Mouse (Mus musculus): Measurements from ENCODE around the gene Chil5.
"Not testable (repeated sequence)": the region's sequence is repeated elsewhere in the genome, so short reads cannot be mapped to it uniquely, and the experiment has no call there.

Gene Chil5

DNA sequence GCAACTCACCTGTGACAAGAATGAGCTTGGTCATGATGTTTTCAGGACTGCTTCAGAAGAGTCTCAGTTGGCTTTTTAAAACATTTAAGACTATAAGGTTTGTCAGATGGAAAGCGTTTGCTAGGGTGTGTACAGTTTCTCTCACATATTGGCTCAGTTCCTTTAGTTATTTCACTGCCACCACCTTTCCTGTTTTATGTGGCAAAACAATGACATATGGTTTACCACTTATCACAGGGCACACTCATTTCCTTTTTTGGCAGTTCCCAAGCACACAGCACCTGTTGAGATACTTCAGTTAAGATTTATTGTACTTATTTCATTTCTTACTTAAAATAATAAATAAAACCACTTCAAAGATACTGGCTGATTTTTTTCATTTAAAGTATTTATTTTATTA is at the start of gene Chil5:
Chil5 (minus strand) TSS at position 34 of the 400 bp plus-strand sequence.
- no peak for DNase-seq (ENCODE audit: low spot score)

GRCm38 (mm10) chr3:106074824-106075223 is 42.2 kb upstream of the Chil5 start:
- DNase-seq (ENCODE audit: low spot score) = no peak

DNA sequence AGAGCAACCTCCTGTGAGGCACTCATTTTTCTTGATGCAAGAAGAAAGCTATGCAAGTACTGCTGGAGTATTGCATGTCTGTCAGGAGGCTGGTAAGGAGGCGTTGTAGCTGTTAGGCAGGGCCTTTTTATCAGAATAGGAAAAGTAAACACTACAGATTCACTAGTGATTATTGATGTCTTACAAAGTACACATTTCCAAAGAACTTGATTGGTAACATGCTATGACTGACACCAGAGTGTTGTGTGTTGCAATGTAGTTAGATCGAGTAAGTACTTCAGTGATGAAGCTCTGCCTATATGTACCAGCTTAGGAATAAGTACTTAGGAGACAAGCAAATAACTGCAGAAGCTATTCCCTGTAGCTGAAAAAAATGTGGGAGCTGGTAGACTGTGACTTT is 38.4 kb upstream of the Chil5 start:
- no peak for DNase-seq (ENCODE audit: low spot score)

- not testable (repeated sequence) for DNase-seq (ENCODE audit: low spot score)
Measured at GRCm38 (mm10) chr3:106067707-106068106, 35.1 kb upstream of the Chil5 start.

DNA sequence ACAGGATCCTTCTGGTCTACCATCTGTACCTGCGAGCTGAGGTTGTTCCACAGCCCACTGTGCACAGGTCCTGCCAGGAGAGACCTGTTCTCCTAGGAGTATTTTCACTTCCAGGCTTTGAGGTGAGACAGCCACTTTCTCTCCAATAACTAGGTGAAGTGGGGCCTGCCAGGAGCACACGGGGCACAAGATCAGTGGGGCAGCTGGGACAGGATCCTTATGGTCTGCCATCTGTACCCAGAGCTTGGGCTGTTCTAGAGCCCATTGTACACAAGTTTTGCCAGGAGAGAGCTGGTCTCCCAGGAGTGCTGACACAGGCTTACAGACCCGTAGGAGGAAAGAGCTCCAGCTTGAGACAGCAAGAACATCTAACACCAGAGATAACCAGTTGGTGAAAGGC is 25.4 kb upstream of the Chil5 start:
- no peak for DNase-seq (ENCODE audit: low spot score)

DNA sequence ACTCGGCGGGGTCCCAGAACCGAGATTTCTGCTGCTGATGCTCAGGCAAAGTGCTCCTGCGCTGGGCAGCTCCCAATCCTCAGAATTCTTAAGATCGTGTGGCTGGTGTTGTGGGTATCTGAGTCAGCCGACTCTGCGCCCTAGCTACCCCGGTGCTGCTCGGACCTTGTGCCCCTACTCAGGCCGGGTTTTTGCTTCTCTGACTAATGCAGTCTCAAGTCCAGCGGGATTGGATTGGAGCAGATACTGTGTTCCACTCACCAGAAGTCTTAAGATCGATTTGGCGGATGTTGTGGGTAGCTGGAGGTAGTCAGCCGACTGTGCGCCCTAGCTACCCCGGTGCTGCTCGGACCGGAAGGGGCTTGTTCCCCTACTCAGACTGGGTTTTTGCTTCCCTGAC is 19.3 kb upstream of the Chil5 start:
- DNase-seq (ENCODE audit: low spot score) = no peak

- DNase-seq (ENCODE audit: low spot score) = no peak
Measured at GRCm38 (mm10) chr3:106040306-106040705, 7.7 kb upstream of the Chil5 start.

DNA sequence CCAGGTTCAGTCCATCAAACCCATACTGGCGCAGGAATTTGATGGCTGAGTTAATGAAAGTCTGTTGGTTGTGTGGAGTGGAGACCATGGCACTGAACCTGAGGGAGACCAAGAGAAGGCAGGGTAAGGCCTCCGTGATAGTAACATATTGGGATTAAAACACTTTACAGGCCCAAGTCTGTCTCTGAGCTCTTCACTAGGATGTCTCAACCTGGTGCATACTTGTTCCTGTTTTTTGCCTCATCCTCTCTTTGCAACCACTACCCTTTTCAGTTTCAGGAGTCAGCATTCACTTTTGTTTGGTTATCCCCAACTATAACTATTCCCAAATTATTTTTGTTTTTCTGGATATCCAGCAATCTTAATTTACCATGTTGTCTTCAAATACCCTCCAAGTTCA is 8.5 kb downstream of the Chil5 start:
- no peak for DNase-seq (ENCODE audit: low spot score)

GRCm38 (mm10) chr3:106021840-106022239 is 10.8 kb downstream of the Chil5 start:
- DNase-seq (ENCODE audit: low spot score) = no peak

- DNase-seq (ENCODE audit: low spot score) = no peak
Measured at GRCm38 (mm10) chr3:106014546-106014945, 18.1 kb downstream of the Chil5 start, which contains the start of gene Pifo. Pifo (minus strand) TSS chr3:106014646.

- DNase-seq (ENCODE audit: low spot score) = not testable (repeated sequence)
Measured at GRCm38 (mm10) chr3:106003360-106003759, 29.3 kb downstream of the Chil5 start.

GRCm38 (mm10) chr3:106001416-106002370 is 30.9 kb downstream of the Chil5 start:
- peak; percentile 79 for DNase-seq (ENCODE audit: low spot score)

DNA sequence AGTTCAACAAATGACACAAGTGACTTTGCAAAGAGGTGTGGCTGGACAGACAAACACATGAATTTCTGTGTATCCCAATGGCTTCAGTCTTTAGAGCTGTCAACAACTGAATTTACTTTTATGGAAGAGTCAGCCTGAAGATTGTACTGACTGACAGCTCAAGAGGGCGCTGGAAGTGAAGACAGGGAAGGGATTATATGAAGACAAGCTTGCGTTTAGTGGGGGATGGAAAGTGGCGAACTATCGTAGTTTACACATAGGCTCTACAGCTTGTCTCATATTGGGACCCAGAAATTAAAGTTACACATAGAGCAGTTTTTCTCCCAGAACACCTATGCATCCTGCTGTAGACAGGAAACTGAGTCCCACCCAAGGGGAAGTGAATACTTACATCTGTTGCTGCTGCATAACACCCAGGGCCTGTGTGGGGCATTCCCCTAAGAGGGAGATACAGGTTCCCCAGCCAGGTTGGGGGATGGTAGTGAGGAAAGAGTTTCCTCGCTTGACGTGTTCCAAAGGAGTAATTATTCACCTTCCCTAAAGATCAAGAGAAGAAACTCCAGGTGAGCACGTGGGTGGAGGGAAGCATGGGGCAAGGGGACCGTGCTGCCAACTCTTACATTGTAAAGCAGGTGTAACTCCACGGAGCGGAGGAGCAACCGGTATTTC is 31.8 kb downstream of the Chil5 start:
- peak; percentile 3 for DNase-seq (ENCODE audit: low spot score)

DNA sequence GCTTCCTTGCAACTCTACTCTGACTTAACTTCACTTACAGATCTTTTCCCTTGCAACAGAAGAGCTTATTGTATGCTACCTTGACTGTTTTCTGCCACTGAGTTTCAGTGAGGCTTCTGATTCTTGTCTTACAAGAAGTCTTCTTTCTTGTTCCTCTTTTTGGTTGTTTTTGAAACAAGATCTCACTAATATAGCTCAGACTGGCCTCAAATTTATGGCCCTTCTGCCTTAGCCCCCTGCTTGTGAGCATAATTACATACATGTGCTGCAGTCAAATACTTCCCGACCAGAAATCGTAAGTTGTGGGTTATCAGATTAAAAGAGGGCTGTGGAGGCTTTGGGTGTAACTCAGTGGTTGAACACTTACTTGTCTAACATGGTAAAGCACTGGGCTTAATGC is 37.9 kb downstream of the Chil5 start:
- no peak for DNase-seq (ENCODE audit: low spot score)

- peak; percentile 78 for DNase-seq (ENCODE audit: low spot score)
Measured at GRCm38 (mm10) chr3:105991653-105992283, 40.8 kb downstream of the Chil5 start.

DNA sequence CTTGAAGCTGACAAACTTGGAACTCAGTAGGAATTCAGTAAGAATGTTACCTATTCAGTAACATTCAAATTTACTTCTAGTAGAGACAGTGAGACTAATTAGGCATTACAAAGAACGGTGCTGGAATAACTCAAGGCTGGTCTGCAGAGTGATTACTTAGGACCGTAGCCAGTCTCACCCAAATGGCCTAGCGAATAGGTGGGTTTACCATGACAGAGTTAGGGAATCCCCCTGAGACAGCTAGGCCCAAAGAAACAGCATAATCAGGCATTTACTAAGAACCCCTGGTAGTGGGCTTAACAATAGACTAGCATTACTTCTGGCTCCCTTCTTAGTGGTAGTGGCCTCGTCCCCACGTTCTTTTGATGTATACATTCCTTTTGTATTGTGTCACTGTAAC is 43.0 kb downstream of the Chil5 start:
- not testable (repeated sequence) for DNase-seq (ENCODE audit: low spot score)

GRCm38 (mm10) chr3:105974174-105974573 is 58.4 kb downstream of the Chil5 start:
- DNase-seq (ENCODE audit: low spot score) = no peak

- no peak for DNase-seq (ENCODE audit: low spot score)
Measured at GRCm38 (mm10) chr3:105973411-105973810, 59.2 kb downstream of the Chil5 start, which contains the start of gene Ovgp1. Ovgp1 (plus strand) TSS chr3:105973711.

GRCm38 (mm10) chr3:105971831-105972446 is 60.7 kb downstream of the Chil5 start:
- no peak for DNase-seq (ENCODE audit: low spot score)

Measured in embryo, embryonic 10.5 days (tissue).